In genomic region chr11:24087069-24087468, GRCm38 (mm10) we compare ENCODE assay signal across 15 mouse cellular contexts. TPM values are rescaled to one million over a fixed set of nuclear protein-coding genes. Genes with fewer than 3 reads are reported as not detected.
DNase-seq lines count a peak whose midpoint lies in the region; ATAC-seq and TF ChIP-seq lines count a peak whose summit lies in the region.
"Had no signal": no experiment of that assay in that cellular context is flagged by ENCODE, and none has a peak within 500 bp of the region (broad histone marks: within the 10 kb centered on the region; RNA-seq: fewer than 3 reads in every experiment).

No protein-coding gene starts in this region.

- ATAC-seq in forebrain, embryonic 12.5 days (ENCODE audit: low FRiP score): no peak
- no peak for ATAC-seq in hindbrain, embryonic 16.5 days
- ATAC-seq: liver, postnatal 0 days had no signal

- WGBS in forebrain, embryonic 12.5 days: 65% methylated on average over 4 of the region's 4 CpGs
- 85% methylated on average over 4 of the region's 4 CpGs for WGBS in forebrain, embryonic 10.5 days
- WGBS in hindbrain, embryonic 16.5 days: 61% methylated on average over 4 of the region's 4 CpGs

- H3K4me3 ChIP-seq in forebrain, embryonic 12.5 days (replicated peaks): no peak overlapping the region
- no peak overlapping the region for H3K4me3 ChIP-seq in forebrain, embryonic 10.5 days
- H3K4me3 ChIP-seq in CH12.LX (replicated peaks in 1 of 3; ENCODE audit: low read depth in 2 of 3, low read length in 2 of 3, poor library complexity in 1 of 3): no peak overlapping the region
- H3K4me3 ChIP-seq in hindbrain, embryonic 16.5 days (ENCODE audit: low read length): no peak overlapping the region
- H3K4me3 ChIP-seq in myocyte: no peak overlapping the region
- H3K4me3 ChIP-seq: midbrain, embryonic 12.5 days had no signal

- H3K79me2 ChIP-seq in CH12.LX (replicated peaks; ENCODE audit: control insufficient read depth, extremely low read depth, insufficient read depth, poor library complexity, severe bottlenecking) (peaks cover 2% of the 10 kb centered on the region), myocyte (ENCODE audit: control insufficient read depth, insufficient read depth) (no peaks in the 10 kb centered on the region)

- TF ChIP-seq EP300 in CH12.LX (IDR thresholded peaks at IDR 0.05; ENCODE audit: low read length): no peak

- 0 out of 2 replicates have a peak overlapping the region, but pooled peaks have one; percentile 15 for H3K27ac ChIP-seq in forebrain, embryonic 12.5 days
- no peak overlapping the region for H3K27ac ChIP-seq in forebrain, embryonic 10.5 days
- H3K27ac ChIP-seq in CH12.LX (ENCODE audit: insufficient read depth, low read depth): no peak overlapping the region
- peak overlapping the region; percentile 74; the same call in 1 of the 2 replicates for H3K27ac ChIP-seq in hindbrain, embryonic 16.5 days (ENCODE audit: low read depth, low read length)
- H3K27ac ChIP-seq: kidney, postnatal 0 days; midbrain, embryonic 12.5 days had no signal

- no peaks in the 10 kb centered on the region for H3K9me3 ChIP-seq in forebrain, embryonic 12.5 days
- no peaks in the 10 kb centered on the region for H3K9me3 ChIP-seq in forebrain, embryonic 10.5 days
- H3K9me3 ChIP-seq in CH12.LX (replicated peaks; ENCODE audit: low read length): no peaks in the 10 kb centered on the region
- H3K9me3 ChIP-seq in hindbrain, embryonic 16.5 days (ENCODE audit: control insufficient read depth, low read length): no peaks in the 10 kb centered on the region
- H3K9me3 ChIP-seq: midbrain, embryonic 12.5 days had no signal

- H3K36me3 ChIP-seq in forebrain, embryonic 12.5 days (replicated peaks): peaks cover 51% of the 10 kb centered on the region
- peaks cover 60% of the 10 kb centered on the region for H3K36me3 ChIP-seq in forebrain, embryonic 10.5 days (replicated peaks)
- H3K36me3 ChIP-seq in CH12.LX (replicated peaks in 1 of 2; ENCODE audit: control insufficient read depth in 1 of 2, insufficient read depth in 1 of 2, low read length in 1 of 2): peaks cover 5 to 71% of the 10 kb centered on the region in 2 experiments
- no peaks in the 10 kb centered on the region for H3K36me3 ChIP-seq in hindbrain, embryonic 16.5 days (ENCODE audit: control insufficient read depth, insufficient read depth, low read length)
- no peaks in the 10 kb centered on the region for H3K36me3 ChIP-seq in myocyte (ENCODE audit: control insufficient read depth, insufficient read depth)

- H3K27me3 ChIP-seq in forebrain, embryonic 12.5 days: no peaks in the 10 kb centered on the region
- H3K27me3 ChIP-seq in forebrain, embryonic 10.5 days (ENCODE audit: poor library complexity, severe bottlenecking): peaks cover 50% of the 10 kb centered on the region
- no peaks in the 10 kb centered on the region for H3K27me3 ChIP-seq in CH12.LX (replicated peaks)
- H3K27me3 ChIP-seq in hindbrain, embryonic 16.5 days (replicated peaks; ENCODE audit: control insufficient read depth, insufficient read depth, low read length): no peaks in the 10 kb centered on the region
- peaks cover 8% of the 10 kb centered on the region for H3K27me3 ChIP-seq in myocyte (ENCODE audit: control insufficient read depth, insufficient read depth, insufficient read length)
- H3K27me3 ChIP-seq: midbrain, embryonic 12.5 days had no signal

- no peak for TF ChIP-seq RAD21 in CH12.LX (IDR thresholded peaks at IDR 0.05; ENCODE audit: low read depth, low read length)

- H3K4me2 ChIP-seq in forebrain, embryonic 12.5 days: no peak overlapping the region
- no peak overlapping the region for H3K4me2 ChIP-seq in CH12.LX (ENCODE audit: insufficient read depth, low read depth, poor library complexity, severe bottlenecking)
- H3K4me2 ChIP-seq in hindbrain, embryonic 16.5 days (ENCODE audit: low read length): peak overlapping the region; percentile 51
- peak overlapping the region; percentile 18 for H3K4me2 ChIP-seq in myocyte (ENCODE audit: low read depth)
- H3K4me2 ChIP-seq: midbrain, embryonic 12.5 days had no signal

- dilution Hi-C loops in CH12.LX (cut with MboI; ENCODE audit: extremely low pct_ligation_motif_present, extremely low pct_unique_long_range_greater_than_20kb, low sequenced_read_pairs): no loop called here

- no peak for TF ChIP-seq POLR2A in CH12.LX (IDR thresholded peaks at IDR 0.05; ENCODE audit: low read depth, low read length)
- no peak for TF ChIP-seq POLR2A in myocyte (IDR thresholded peaks at IDR 0.05; ENCODE audit: insufficient read length, low read depth)

- no peak overlapping the region for H3ac ChIP-seq in myocyte (ENCODE audit: control insufficient read depth, insufficient read length)

- H3K4me1 ChIP-seq in forebrain, embryonic 12.5 days: peaks cover 88% of the 10 kb centered on the region
- H3K4me1 ChIP-seq in forebrain, embryonic 10.5 days: peaks cover 70% of the 10 kb centered on the region
- peaks cover 10 to 83% of the 10 kb centered on the region in 2 experiments; a peak in 3 of 4 replicates for H3K4me1 ChIP-seq in CH12.LX (ENCODE audit: control insufficient read depth in 1 of 2, insufficient read depth in 2 of 2)
- peaks cover 7% of the 10 kb centered on the region for H3K4me1 ChIP-seq in hindbrain, embryonic 16.5 days (ENCODE audit: control insufficient read depth, insufficient read depth, low read depth, low read length)

- no peak for TF ChIP-seq CTCF in CH12.LX (conservative IDR thresholded peaks at IDR 0.05 in 1 of 2, IDR thresholded peaks at IDR 0.05 in 1 of 2; ENCODE audit: low read depth in 2 of 2, low read length in 2 of 2)

- DNase-seq in forebrain, embryonic 10.5 days (ENCODE audit: extremely low spot score, low spot score): no peak
- DNase-seq in CH12.LX (ENCODE audit: extremely low read depth): peak; percentile 58
- no peak for DNase-seq in testis, postnatal 10 days (ENCODE audit: low spot score)
- no peak for DNase-seq in cerebellum, postnatal 10 days
- DNase-seq in spleen, postnatal 10 days (ENCODE audit: low spot score in 2 of 2): no peak
- DNase-seq: liver, postnatal 0 days had no signal

- H3K9ac ChIP-seq in forebrain, embryonic 12.5 days: no peak overlapping the region
- H3K9ac ChIP-seq in CH12.LX (ENCODE audit: insufficient read depth, low read depth): no peak overlapping the region
- H3K9ac ChIP-seq in hindbrain, embryonic 16.5 days (ENCODE audit: low read depth, low read length): no peak overlapping the region
- H3K9ac ChIP-seq: liver, postnatal 0 days; midbrain, embryonic 12.5 days had no signal

- in situ Hi-C loops in CH12.LX (cut with MboI; ENCODE audit: low pct_ligation_motif_present, low pct_unique_long_range_greater_than_20kb, low sequenced_read_pairs): loop anchor here (5.0 to 10.0 kb wide), 2 partner anchors 55 to 158 kb away; no protein-coding TSS in a partner anchor

TF ChIP-seq in CH12.LX, 34 proteins besides CTCF, POLR2A, EP300 and RAD21 (continues in another document):
- TF ChIP-seq MAFK (IDR thresholded peaks at IDR 0.05; ENCODE audit: insufficient replicate concordance, low read length) (no peak), SIN3A (IDR thresholded peaks at IDR 0.05; ENCODE audit: low read length) (no peak), ZMIZ1 (IDR thresholded peaks at IDR 0.05; ENCODE audit: low read depth, low read length) (no peak), USF2 (conservative IDR thresholded peaks at IDR 0.05; ENCODE audit: low read depth, low read length) (no peak), BHLHE40 (IDR thresholded peaks at IDR 0.05; ENCODE audit: low read depth, low read length) (no peak), UBTF (IDR thresholded peaks at IDR 0.05; ENCODE audit: low read depth, low read length) (no peak), ZKSCAN1 (IDR thresholded peaks at IDR 0.05; ENCODE audit: borderline replicate concordance, low read depth, low read length) (no peak), POLR2AphosphoS2 (IDR thresholded peaks at IDR 0.05; ENCODE audit: low read depth, low read length) (no peak), JUND (conservative IDR thresholded peaks at IDR 0.05; ENCODE audit: low read depth, low read length) (no peak), CHD1 (IDR thresholded peaks at IDR 0.05; ENCODE audit: low read depth, low read length) (no peak), MYC (IDR thresholded peaks at IDR 0.05; ENCODE audit: low read depth, low read length) (no peak)

TF ChIP-seq in myocyte, 11 proteins besides CTCF, POLR2A, EP300 and RAD21:
- no peak for TF ChIP-seq CEBPB (IDR thresholded peaks at IDR 0.05; ENCODE audit: insufficient read depth, poor library complexity, severe bottlenecking)
- TF ChIP-seq TCF3 (IDR thresholded peaks at IDR 0.05; ENCODE audit: insufficient read length, low read depth): no peak
- TF ChIP-seq SRF (IDR thresholded peaks at IDR 0.05; ENCODE audit: control insufficient read depth, insufficient read length, low read depth): no peak
- no peak for TF ChIP-seq USF1 (IDR thresholded peaks at IDR 0.05; ENCODE audit: low read depth)
- TF ChIP-seq POLR2AphosphoS2 (IDR thresholded peaks at IDR 0.05; ENCODE audit: insufficient read length, low read depth): no peak
- TF ChIP-seq E2F4 (IDR thresholded peaks at IDR 0.05; ENCODE audit: insufficient read depth): no peak
- no peak for TF ChIP-seq MAX (IDR thresholded peaks at IDR 0.05; ENCODE audit: low read depth)
- no peak for TF ChIP-seq TCF12 (IDR thresholded peaks at IDR 0.05; ENCODE audit: insufficient read depth, poor library complexity, severe bottlenecking)
- TF ChIP-seq MYOG (IDR thresholded peaks at IDR 0.05; ENCODE audit: control insufficient read depth in 1 of 3, insufficient read depth in 1 of 3, insufficient read length in 2 of 3, low read depth in 2 of 3): no peak
- no peak for TF ChIP-seq REST (IDR thresholded peaks at IDR 0.05; ENCODE audit: insufficient read depth, insufficient read length)
- TF ChIP-seq MYOD1 (IDR thresholded peaks at IDR 0.05; ENCODE audit: control insufficient read depth in 1 of 3, insufficient read length in 2 of 3, low read depth in 2 of 3): no peak

RNA-seq across cellular contexts. Expression of gene Bcl11a, which starts 9.2 kb away (rescaled TPM):
- polyA plus RNA-seq in forebrain, embryonic 12.5 days (2016; fragmentation: Nextera tagmentation; extraction: Ambion mirVana): 129 and 130 TPM in 2 replicates
- 37.6 and 44.1 TPM in 2 replicates for polyA plus RNA-seq in forebrain, embryonic 10.5 days (2016; fragmentation: Nextera tagmentation; extraction: Ambion mirVana)
- total RNA-seq in CH12.LX (2012; rRNA removed) (6.8 and 9.0 TPM in 2 replicates), CH12.LX (2014; rRNA removed) (13.4 and 13.9 TPM in 2 replicates)
- polyA plus RNA-seq in CH12.LX (2012; ENCODE audit: insufficient read length, low read depth) (52.1 and 57.9 TPM in 2 replicates), myocyte (2012; fragmentation: generic; extraction: Trizol) (not detected)
- polyA plus RNA-seq in hindbrain, embryonic 16.5 days (2015; fragmentation: Nextera tagmentation; extraction: Ambion mirVana): 97.9 and 105 TPM in 2 replicates

RNA-seq across cellular contexts. Expression of gene A830031A19Rik, which starts 12.2 kb away (rescaled TPM):
- polyA plus RNA-seq in forebrain, embryonic 12.5 days (2016; fragmentation: Nextera tagmentation; extraction: Ambion mirVana): not detected in 2 replicates
- polyA plus RNA-seq in forebrain, embryonic 10.5 days (2016; fragmentation: Nextera tagmentation; extraction: Ambion mirVana): not detected in 2 replicates
- total RNA-seq in CH12.LX (2012; rRNA removed) (not detected in 2 replicates), CH12.LX (2014; rRNA removed) (not detected in 2 replicates)
- polyA plus RNA-seq in CH12.LX (2012; ENCODE audit: insufficient read length, low read depth) (not detected in 2 replicates), myocyte (2012; fragmentation: generic; extraction: Trizol) (not detected)
- polyA plus RNA-seq in hindbrain, embryonic 16.5 days (2015; fragmentation: Nextera tagmentation; extraction: Ambion mirVana): 0.21 TPM in 1 of 2 replicates, not detected in the other
- total RNA-seq: gastrocnemius, adult 8-10 months had no signal
- polyA plus RNA-seq: embryonic facial prominence, embryonic 11.5 days; heart, embryonic 16.5 days; kidney, postnatal 0 days; liver, postnatal 0 days; midbrain, embryonic 12.5 days; thymus, postnatal 0 days had no signal

Comparison
In these comparisons a context has a peak if more than half of its experiments do, and no peak if none do; other contexts are left out.
1. H3K27ac ChIP-seq: peak in forebrain, embryonic 12.5 days (single experiment) and hindbrain, embryonic 16.5 days (single experiment); none in forebrain, embryonic 10.5 days (single experiment) and CH12.LX (single experiment).
2. H3K4me2 ChIP-seq: peak in hindbrain, embryonic 16.5 days (single experiment) and myocyte (single experiment); none in forebrain, embryonic 12.5 days (single experiment) and CH12.LX (single experiment).
3. RNA of gene Bcl11a, which starts 9.2 kb away (polyA plus RNA-seq): 129 to 130 TPM in forebrain, embryonic 12.5 days, 97.9 to 105 TPM in hindbrain, embryonic 16.5 days, 52.1 to 57.9 TPM in CH12.LX and 37.6 to 44.1 TPM in forebrain, embryonic 10.5 days; not detected in myocyte (single experiment); every median in the first group is over 10 times any median in the second.